Mouse (Mus musculus): Measurements from ENCODE around the gene Gm10228. TPM values are rescaled to one million over a fixed set of nuclear protein-coding genes. Genes with fewer than 3 reads are reported as not detected.
"Not testable (repeated sequence)": the region's sequence is repeated elsewhere in the genome, so short reads cannot be mapped to it uniquely, and the experiment has no call there.

Gm10228 gene
- not detected for polyA plus RNA-seq (2017; shearing (Covaris generic))

GRCm38 (mm10) chr16:89041372-89041771 lies at the start of gene Gm10228:
TSS of gene Gm10228 (minus strand) at chr16:89041472.
- not testable (repeated sequence) for ATAC-seq

GRCm38 (mm10) chr16:89071041-89071440 lies 29.8 kb upstream of the Gm10228 start:
- ATAC-seq = not testable (repeated sequence)

- not testable (repeated sequence) for ATAC-seq
Measured at GRCm38 (mm10) chr16:89063902-89064301, 22.6 kb upstream of the Gm10228 start, which contains the start of gene 1110025L11Rik. TSS of gene 1110025L11Rik (minus strand) at chr16:89064002.

GRCm38 (mm10) chr16:89047783-89048182 lies 6.5 kb upstream of the Gm10228 start, which contains the start of gene Krtap6-5:
TSS of gene Krtap6-5 (minus strand) at chr16:89047883.
- ATAC-seq = no peak

GRCm38 (mm10) chr16:89031399-89031798 lies 9.9 kb downstream of the Gm10228 start, which contains the start of gene Krtap6-1:
TSS of gene Krtap6-1 (plus strand) at chr16:89031699.
- not testable (repeated sequence) for ATAC-seq

GRCm38 (mm10) chr16:89014984-89015383 lies 26.3 kb downstream of the Gm10228 start, which contains the start of gene Gm10229:
TSS of gene Gm10229 (plus strand) at chr16:89015284.
- not testable (repeated sequence) for ATAC-seq

- ATAC-seq = no peak
Measured at GRCm38 (mm10) chr16:89013973-89014372, 27.3 kb downstream of the Gm10228 start.

GRCm38 (mm10) chr16:89010659-89011058 lies 30.6 kb downstream of the Gm10228 start, which contains the start of gene Krtap22-2:
TSS of gene Krtap22-2 (minus strand) at chr16:89010759.
- ATAC-seq = no peak

Other genes starting within 250 kb of the Gm10228 start
- not detected for gene Gm20741, start 229.3 kb downstream of the Gm10228 start, polyA plus RNA-seq (2017; shearing (Covaris generic))
- not detected for gene Krtap15, start 221.3 kb downstream of the Gm10228 start, polyA plus RNA-seq (2017; shearing (Covaris generic))
- gene Krtap14, start 215.3 kb downstream of the Gm10228 start, polyA plus RNA-seq (2017; shearing (Covaris generic)) = not detected
- gene Krtap19-1, start 172.1 kb downstream of the Gm10228 start, polyA plus RNA-seq (2017; shearing (Covaris generic)) = not detected
- gene Krtap19-2, start 167.2 kb downstream of the Gm10228 start, polyA plus RNA-seq (2017; shearing (Covaris generic)) = not detected
- gene Krtap19-3, start 163.4 kb downstream of the Gm10228 start, polyA plus RNA-seq (2017; shearing (Covaris generic)) = not detected
- gene Krtap19-4, start 156.4 kb downstream of the Gm10228 start, polyA plus RNA-seq (2017; shearing (Covaris generic)) = not detected
- not detected for gene Krtap19-5, start 145.0 kb downstream of the Gm10228 start, polyA plus RNA-seq (2017; shearing (Covaris generic))
- not detected for gene Krtap19-9b, start 109.2 kb downstream of the Gm10228 start, polyA plus RNA-seq (2017; shearing (Covaris generic))
- gene Krtap16-3, start 78.6 kb downstream of the Gm10228 start, polyA plus RNA-seq (2017; shearing (Covaris generic)) = not detected
- not detected for gene Krtap22-2, start 30.7 kb downstream of the Gm10228 start, polyA plus RNA-seq (2017; shearing (Covaris generic))
- gene Gm10229, start 26.2 kb downstream of the Gm10228 start, polyA plus RNA-seq (2017; shearing (Covaris generic)) = not detected
- not detected for gene Krtap6-1, start 9.8 kb downstream of the Gm10228 start, polyA plus RNA-seq (2017; shearing (Covaris generic))
- not detected for gene Krtap6-5, start 6.4 kb upstream of the Gm10228 start, polyA plus RNA-seq (2017; shearing (Covaris generic))
- gene 1110025L11Rik, start 22.5 kb upstream of the Gm10228 start, polyA plus RNA-seq (2017; shearing (Covaris generic)) = not detected
- gene Krtap6-3, start 42.5 kb upstream of the Gm10228 start, polyA plus RNA-seq (2017; shearing (Covaris generic)) = not detected
- not detected for gene Gm6358, start 99.4 kb upstream of the Gm10228 start, polyA plus RNA-seq (2017; shearing (Covaris generic))
- not detected for gene Gm10061, start 109.6 kb upstream of the Gm10228 start, polyA plus RNA-seq (2017; shearing (Covaris generic))
- gene Gm9789, start 116.5 kb upstream of the Gm10228 start, polyA plus RNA-seq (2017; shearing (Covaris generic)) = not detected
- not detected for gene Gm7735, start 128.0 kb upstream of the Gm10228 start, polyA plus RNA-seq (2017; shearing (Covaris generic))
- not detected for gene 1110057P08Rik, start 133.3 kb upstream of the Gm10228 start, polyA plus RNA-seq (2017; shearing (Covaris generic))
- not detected for gene Krtap20-2, start 164.4 kb upstream of the Gm10228 start, polyA plus RNA-seq (2017; shearing (Covaris generic))